Mouse (Mus musculus): ENCODE measurements around the gene Foxp1. TPM values are rescaled to one million over a fixed set of nuclear protein-coding genes. Genes with fewer than 3 reads are reported as not detected.

Foxp1 gene
- polyA plus RNA-seq, 1 experiment = 162 TPM

- DNase-seq (ENCODE audit: low read depth in 1 of 2, low spot score in 2 of 2) = no peak
- Histone ChIP-seq H3K4me1 (ENCODE audit: control insufficient read depth, insufficient read depth, insufficient read length) (peaks cover under 1% of the 10 kb centered on the region; the same call in 1 of the 2 replicates), H3K27ac (ENCODE audit: insufficient read depth, low read length) (no peak overlapping the region), H3K27me3 (ENCODE audit: control insufficient read depth, insufficient read depth, low read length) (no peaks in the 10 kb centered on the region), H3K36me3 (ENCODE audit: control insufficient read depth, insufficient read depth, low read length) (no peaks in the 10 kb centered on the region), H3K4me3 (ENCODE audit: extremely low read depth, insufficient read depth, insufficient read length) (no peak overlapping the region)
- TF ChIP-seq CTCF (IDR thresholded peaks at IDR 0.05; ENCODE audit: extremely low read depth, insufficient read depth, insufficient read length, insufficient replicate concordance) = no peak
- no peak for TF ChIP-seq POLR2A (IDR thresholded peaks at IDR 0.05; ENCODE audit: low read depth, low read length)
- WGBS = 93% methylated on average over 13 of the region's 13 CpGs
These were observed 43.5 kb downstream of the Foxp1 start for GRCm38 (mm10) chr6:99478873-99479650.

GRCm38 (mm10) chr6:99475040-99475439, 47.5 kb downstream of the Foxp1 start:
- no peaks in the 10 kb centered on the region for H3K27me3 ChIP-seq (ENCODE audit: control insufficient read depth, insufficient read depth, low read length)
- no peak overlapping the region for H3K4me3 ChIP-seq (ENCODE audit: extremely low read depth, insufficient read depth, insufficient read length)
- 88% methylated on average over 9 of the region's 9 CpGs for WGBS
- no peaks in the 10 kb centered on the region for H3K4me1 ChIP-seq (ENCODE audit: control insufficient read depth, insufficient read depth, insufficient read length)
- no peaks in the 10 kb centered on the region for H3K36me3 ChIP-seq (ENCODE audit: control insufficient read depth, insufficient read depth, low read length)
- DNase-seq (ENCODE audit: low read depth in 1 of 2, low spot score in 2 of 2) = no peak
- no peak overlapping the region for H3K27ac ChIP-seq (ENCODE audit: insufficient read depth, low read length)
- TF ChIP-seq CTCF (IDR thresholded peaks at IDR 0.05; ENCODE audit: extremely low read depth, insufficient read depth, insufficient read length, insufficient replicate concordance) (no peak), POLR2A (IDR thresholded peaks at IDR 0.05; ENCODE audit: low read depth, low read length) (no peak)

GRCm38 (mm10) chr6:99470906-99471305, 51.6 kb downstream of the Foxp1 start:
- Histone ChIP-seq H3K27ac (ENCODE audit: insufficient read depth, low read length) (no peak overlapping the region), H3K27me3 (ENCODE audit: control insufficient read depth, insufficient read depth, low read length) (no peaks in the 10 kb centered on the region), H3K36me3 (ENCODE audit: control insufficient read depth, insufficient read depth, low read length) (no peaks in the 10 kb centered on the region), H3K4me3 (ENCODE audit: extremely low read depth, insufficient read depth, insufficient read length) (no peak overlapping the region), H3K4me1 (ENCODE audit: control insufficient read depth, insufficient read depth, insufficient read length) (no peaks in the 10 kb centered on the region)
- TF ChIP-seq CTCF (IDR thresholded peaks at IDR 0.05; ENCODE audit: extremely low read depth, insufficient read depth, insufficient read length, insufficient replicate concordance) (no peak), POLR2A (IDR thresholded peaks at IDR 0.05; ENCODE audit: low read depth, low read length) (no peak)
- whole genome bisulfite sequencing = 82% methylated on average over 5 of the region's 5 CpGs
- DNase-seq (ENCODE audit: low read depth in 1 of 2, low spot score in 2 of 2) = no peak

- WGBS = 92% methylated on average over 12 of the region's 12 CpGs
- no peaks in the 10 kb centered on the region for H3K4me1 ChIP-seq (ENCODE audit: control insufficient read depth, insufficient read depth, insufficient read length)
- H3K27ac ChIP-seq (ENCODE audit: insufficient read depth, low read length) = no peak overlapping the region
- no peaks in the 10 kb centered on the region for H3K27me3 ChIP-seq (ENCODE audit: control insufficient read depth, insufficient read depth, low read length)
- no peak overlapping the region for H3K4me3 ChIP-seq (ENCODE audit: extremely low read depth, insufficient read depth, insufficient read length)
- no peak for DNase-seq (ENCODE audit: low read depth in 1 of 2, low spot score in 2 of 2)
- TF ChIP-seq CTCF (IDR thresholded peaks at IDR 0.05; ENCODE audit: extremely low read depth, insufficient read depth, insufficient read length, insufficient replicate concordance) (no peak), POLR2A (IDR thresholded peaks at IDR 0.05; ENCODE audit: low read depth, low read length) (no peak)
- no peaks in the 10 kb centered on the region for H3K36me3 ChIP-seq (ENCODE audit: control insufficient read depth, insufficient read depth, low read length)
These were observed 53.2 kb downstream of the Foxp1 start for GRCm38 (mm10) chr6:99469134-99469834.

DNA sequence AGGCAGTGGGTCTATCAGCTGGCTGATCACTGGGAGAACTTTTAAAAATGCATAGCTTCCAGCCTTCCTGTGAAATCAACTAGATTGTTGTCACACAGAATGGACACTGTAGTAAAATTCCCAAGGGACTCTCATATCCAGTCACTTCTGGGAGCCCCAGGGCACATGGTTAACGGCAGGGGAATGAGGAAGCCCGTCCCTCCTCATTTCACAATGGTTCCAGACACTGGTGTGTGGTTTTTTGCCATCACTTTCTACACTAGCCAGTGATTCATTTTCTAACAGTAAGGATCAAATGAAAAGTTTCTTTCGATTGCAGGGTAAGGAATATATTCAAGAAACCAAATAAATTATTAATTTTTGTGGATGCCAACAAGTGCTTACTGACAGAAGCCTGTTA, 54.7 kb downstream of the Foxp1 start:
- TF ChIP-seq CTCF (IDR thresholded peaks at IDR 0.05; ENCODE audit: extremely low read depth, insufficient read depth, insufficient read length, insufficient replicate concordance) = no peak
- no peak for TF ChIP-seq POLR2A (IDR thresholded peaks at IDR 0.05; ENCODE audit: low read depth, low read length)
- Histone ChIP-seq H3K36me3 (ENCODE audit: control insufficient read depth, insufficient read depth, low read length) (no peaks in the 10 kb centered on the region), H3K4me1 (ENCODE audit: control insufficient read depth, insufficient read depth, insufficient read length) (no peaks in the 10 kb centered on the region), H3K27ac (ENCODE audit: insufficient read depth, low read length) (no peak overlapping the region), H3K4me3 (ENCODE audit: extremely low read depth, insufficient read depth, insufficient read length) (no peak overlapping the region), H3K27me3 (ENCODE audit: control insufficient read depth, insufficient read depth, low read length) (no peaks in the 10 kb centered on the region)
- WGBS = 78% methylated on average over 3 of the region's 3 CpGs
- no peak for DNase-seq (ENCODE audit: low read depth in 1 of 2, low spot score in 2 of 2)

GRCm38 (mm10) chr6:99467109-99467508, 55.4 kb downstream of the Foxp1 start:
- Histone ChIP-seq H3K4me3 (ENCODE audit: extremely low read depth, insufficient read depth, insufficient read length) (no peak overlapping the region), H3K36me3 (ENCODE audit: control insufficient read depth, insufficient read depth, low read length) (no peaks in the 10 kb centered on the region), H3K4me1 (ENCODE audit: control insufficient read depth, insufficient read depth, insufficient read length) (no peaks in the 10 kb centered on the region), H3K27me3 (ENCODE audit: control insufficient read depth, insufficient read depth, low read length) (no peaks in the 10 kb centered on the region), H3K27ac (ENCODE audit: insufficient read depth, low read length) (no peak overlapping the region)
- TF ChIP-seq CTCF (IDR thresholded peaks at IDR 0.05; ENCODE audit: extremely low read depth, insufficient read depth, insufficient read length, insufficient replicate concordance) (no peak), POLR2A (IDR thresholded peaks at IDR 0.05; ENCODE audit: low read depth, low read length) (no peak)
- WGBS = 90% methylated on average over 8 of the region's 8 CpGs
- DNase-seq (ENCODE audit: low read depth in 1 of 2, low spot score in 2 of 2) = no peak

GRCm38 (mm10) chr6:99466354-99466753, 56.2 kb downstream of the Foxp1 start:
- H3K27me3 ChIP-seq (ENCODE audit: control insufficient read depth, insufficient read depth, low read length) = no peaks in the 10 kb centered on the region
- H3K36me3 ChIP-seq (ENCODE audit: control insufficient read depth, insufficient read depth, low read length) = no peaks in the 10 kb centered on the region
- no peak for TF ChIP-seq POLR2A (IDR thresholded peaks at IDR 0.05; ENCODE audit: low read depth, low read length)
- no peak for TF ChIP-seq CTCF (IDR thresholded peaks at IDR 0.05; ENCODE audit: extremely low read depth, insufficient read depth, insufficient read length, insufficient replicate concordance)
- no peak for DNase-seq (ENCODE audit: low read depth in 1 of 2, low spot score in 2 of 2)
- no peak overlapping the region for H3K27ac ChIP-seq (ENCODE audit: insufficient read depth, low read length)
- no peaks in the 10 kb centered on the region for H3K4me1 ChIP-seq (ENCODE audit: control insufficient read depth, insufficient read depth, insufficient read length)
- H3K4me3 ChIP-seq (ENCODE audit: extremely low read depth, insufficient read depth, insufficient read length) = no peak overlapping the region
- 91% methylated on average over 8 of the region's 8 CpGs for WGBS
